Mouse (Mus musculus) spleen, postnatal 10 days (tissue): ENCODE measurements around the gene Cnp.

Experiments
- DNase-seq, 2 experiments: peaks; one replicate each; pipeline ENCODE4 v3.0.0; 2021 to 2022; ENCODE audit warnings: low spot score in 2 of 2

Cnp gene

GRCm38 (mm10) chr11:100619982-100620381 lies 45.3 kb downstream of the Cnp start, which contains the start of gene Dnajc7:
Dnajc7 (minus strand) TSS chr11:100620168.
- no peak for DNase-seq

DNA sequence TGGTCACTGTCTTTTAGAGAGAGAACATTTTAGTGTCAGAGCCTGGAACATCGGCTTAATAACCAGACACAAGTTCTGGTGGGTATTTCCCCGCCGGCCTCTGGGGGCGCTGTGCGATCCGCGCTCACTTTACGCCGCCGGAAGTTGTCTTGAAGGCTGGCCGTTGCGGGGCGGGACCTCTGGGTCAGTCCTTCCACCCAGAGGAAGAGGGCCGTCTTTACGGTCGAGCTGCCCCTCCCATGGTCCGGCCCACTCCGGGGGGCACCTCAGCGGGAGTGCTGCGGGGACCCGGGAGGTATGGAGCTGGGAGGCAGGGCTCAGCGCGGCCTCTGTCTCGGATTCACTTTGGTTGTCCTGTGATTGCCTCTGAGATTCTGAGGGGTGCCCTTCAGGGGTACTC lies 48.0 kb downstream of the Cnp start:
- DNase-seq = peak; percentile 93 to 96

DNA sequence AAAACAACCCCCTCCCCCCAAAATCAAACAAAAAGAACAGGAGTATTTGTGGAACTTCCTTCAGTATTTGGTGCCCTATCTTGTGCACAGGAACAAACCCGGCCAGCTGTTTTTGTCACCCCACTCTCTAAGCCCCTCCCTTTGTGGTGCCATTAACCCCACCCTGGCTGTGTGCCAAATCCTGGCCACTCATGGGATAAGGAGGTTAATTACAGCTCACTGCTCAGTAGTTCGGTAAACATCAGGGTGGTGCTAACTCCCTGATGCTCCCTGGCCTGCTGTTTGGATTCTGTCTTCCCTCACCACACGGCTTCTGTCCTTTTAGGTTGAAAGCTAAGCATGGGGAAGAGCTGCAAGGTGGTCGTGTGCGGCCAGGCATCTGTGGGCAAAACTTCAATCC lies 49.2 kb downstream of the Cnp start:
- DNase-seq = peak in 1 of 2 experiments; percentile 76

DNA sequence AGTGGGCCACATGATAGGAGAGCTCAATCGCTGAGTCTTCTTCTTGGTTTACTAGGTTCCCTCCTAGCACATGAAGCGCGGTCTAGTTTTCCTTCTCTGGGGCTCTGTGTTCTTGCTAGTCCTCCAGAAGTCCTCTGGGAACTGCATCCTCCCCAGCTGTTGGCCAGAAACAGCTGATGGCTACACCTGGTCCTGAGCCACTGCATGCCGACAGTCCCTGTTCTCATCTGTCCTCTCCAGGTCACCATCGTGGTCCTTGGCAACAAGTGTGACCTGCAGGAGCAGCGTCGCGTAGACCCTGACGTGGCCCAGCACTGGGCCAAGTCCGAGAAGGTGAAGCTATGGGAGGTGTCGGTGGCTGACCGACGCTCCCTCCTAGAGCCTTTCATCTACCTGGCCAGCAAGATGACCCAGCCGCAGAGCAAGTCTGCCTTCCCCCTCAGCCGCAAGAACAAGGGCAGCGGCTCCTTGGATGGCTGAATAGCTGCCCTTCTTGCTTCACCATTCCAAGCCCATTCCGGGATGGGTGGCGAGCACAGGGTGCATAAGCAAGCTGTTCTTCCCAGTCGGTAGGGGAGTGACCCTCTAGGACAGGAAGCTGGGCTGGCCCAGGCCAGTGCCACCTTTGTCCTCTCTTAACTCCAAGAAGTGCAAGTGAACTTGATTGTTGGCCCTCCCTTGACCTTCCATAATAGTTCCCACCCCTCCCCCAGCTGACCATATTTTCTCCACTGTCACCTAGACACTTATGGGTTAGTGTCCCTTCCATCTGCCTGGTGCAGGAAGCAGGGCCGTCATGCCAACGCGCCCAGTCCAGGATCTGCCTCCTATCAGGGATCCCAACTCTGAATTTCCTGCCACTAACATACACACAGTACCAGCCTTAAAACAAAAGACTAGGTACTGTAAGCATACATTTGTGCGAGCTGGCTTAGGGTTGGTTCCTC lies 51.3 kb downstream of the Cnp start:
- no peak for DNase-seq

DNA sequence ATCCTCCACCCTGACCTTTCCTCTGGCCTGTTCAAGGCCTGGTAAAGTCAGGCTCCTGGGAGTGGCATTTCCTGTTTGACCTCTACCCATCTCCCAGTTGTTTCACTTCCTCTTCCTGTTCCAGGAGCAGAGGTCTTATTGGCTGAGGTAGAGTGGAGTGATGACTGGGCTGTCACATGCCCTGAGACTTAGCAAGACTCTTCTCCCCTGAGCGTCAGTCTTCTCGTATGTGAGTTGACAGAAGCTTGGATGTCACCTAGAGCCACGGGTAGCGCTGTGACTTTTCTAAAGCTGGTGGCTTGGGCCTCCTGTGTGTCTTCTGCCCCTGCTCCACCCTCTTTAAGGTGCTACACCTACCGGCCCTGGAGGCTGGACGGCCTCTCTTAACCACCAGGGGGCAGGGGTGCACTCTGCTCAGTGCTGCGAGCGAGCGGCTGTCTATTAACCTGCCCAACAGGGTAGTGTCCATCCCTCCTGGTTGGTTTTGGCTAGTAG lies 52.0 kb downstream of the Cnp start:
- DNase-seq = peak; percentile 63 to 86

GRCm38 (mm10) chr11:100628056-100628455 lies 53.4 kb downstream of the Cnp start:
- no peak for DNase-seq

DNA sequence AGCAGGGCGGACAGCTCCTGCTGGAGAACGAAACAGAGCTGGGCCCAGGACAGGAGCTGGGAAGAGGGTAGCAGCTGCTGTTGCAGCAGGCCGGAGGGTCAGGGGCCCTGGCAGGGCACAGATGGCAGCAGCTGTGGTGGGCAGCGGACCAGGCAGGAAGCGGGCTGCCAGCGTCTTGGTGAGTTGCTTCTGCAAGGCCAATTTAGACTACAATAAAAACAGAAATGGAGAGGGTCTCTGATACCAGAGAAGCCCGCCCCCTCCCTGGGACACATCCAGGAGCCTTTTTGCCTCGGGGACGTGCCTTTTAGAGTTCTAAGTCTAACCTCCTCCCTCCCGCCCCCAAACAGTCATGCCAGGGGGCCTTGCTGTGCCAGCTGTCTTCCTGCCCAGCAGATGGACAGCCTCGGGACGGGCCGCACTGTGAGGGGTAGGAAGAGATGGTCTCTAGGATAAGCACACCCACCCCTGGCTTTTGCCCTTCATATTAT lies 54.2 kb downstream of the Cnp start:
- DNase-seq = no peak

- no peak for DNase-seq
Measured at GRCm38 (mm10) chr11:100634530-100634929, 59.8 kb downstream of the Cnp start.

- DNase-seq = peak in 1 of 2 experiments; percentile 48
Measured at GRCm38 (mm10) chr11:100640159-100640906, 65.6 kb downstream of the Cnp start.
